Mouse (Mus musculus) forebrain, embryonic 14.5 days (tissue): ENCODE results near the gene Hacl1. TPM values are rescaled to one million over a fixed set of nuclear protein-coding genes. Genes with fewer than 3 reads are reported as not detected.

ENCODE experiments used
- ATAC-seq: fragments of 200-750 bp; cut with Nextera tagmentation; 2 replicates; pipeline ENCODE4 v1.8.0; 2017; ENCODE audit warnings: mild to moderate bottlenecking, moderate library complexity
- DNase-seq: peaks from one replicate; pipeline ENCODE4 v3.0.0-alpha.2; 2015; ENCODE audit warnings: low spot score
- H3K27ac ChIP-seq: fragments of 300-500 bp; sonication (generic); 2 replicates; pipeline ENCODE4 v1.5.1; 2014; ENCODE audit warnings: low read depth, mild to moderate bottlenecking, control low read depth, low read length, moderate library complexity
- H3K27me3 ChIP-seq: fragments of 300-500 bp; sonication (generic); replicated peaks from 2 replicates; pipeline ENCODE4 v1.6.1; 2014; ENCODE audit warnings: low read length, control low read depth, mixed read lengths; ENCODE audit not compliant: control insufficient read depth, insufficient read depth
- H3K36me3 ChIP-seq: fragments of 300-500 bp; sonication (generic); 2 replicates; pipeline ENCODE4 v1.6.1; 2014; ENCODE audit warnings: low read length, control low read depth; ENCODE audit not compliant: control insufficient read depth, insufficient read depth
- H3K4me1 ChIP-seq: fragments of 300-500 bp; sonication (generic); 2 replicates; pipeline ENCODE4 v1.6.1; 2014; ENCODE audit warnings: antibody characterized with exemption, low read length, control low read depth; ENCODE audit not compliant: control insufficient read depth, insufficient read depth
- H3K4me2 ChIP-seq: fragments of 300-500 bp; sonication (generic); 2 replicates; pipeline ENCODE4 v1.6.1; 2014; ENCODE audit warnings: mild to moderate bottlenecking, control low read depth, low read length
- H3K4me3 ChIP-seq: fragments of 300-500 bp; sonication (generic); 2 replicates; pipeline ENCODE4 v1.5.1; 2014; ENCODE audit warnings: low read depth, low read length, control low read depth
- H3K9ac ChIP-seq: fragments of 300-500 bp; sonication (generic); 2 replicates; pipeline ENCODE4 v1.6.1; 2014; ENCODE audit warnings: mild to moderate bottlenecking, low read length, control low read depth, moderate library complexity
- H3K9me3 ChIP-seq: fragments of 300-500 bp; sonication (generic); replicated peaks from 2 replicates; pipeline ENCODE4 v1.6.1; 2016; ENCODE audit warnings: low read length, control low read depth, mixed read lengths; ENCODE audit not compliant: control insufficient read depth
- WGBS: fragments of 180-500 bp; shearing (Covaris S2); extraction: QIAGEN DNeasy Blood & Tissue Kit; methylation state at CpG from one replicate; pipeline ENCODE4 v1.1.7; 2014; 5-methylcytosine and 5-hydroxymethylcytosine counted together
- polyA plus RNA-seq: library from polyadenylated mRNA; unstranded; fragments of >200 nt; fragmentation: Nextera tagmentation; extraction: Ambion mirVana; gene quantifications from 2 replicates; pipeline ENCODE4 v1.2.1, GENCODE M21; 2014

The Hacl1 gene
- polyA plus RNA-seq, 1 experiment from 2014 or later = 13.0 TPM

DNA sequence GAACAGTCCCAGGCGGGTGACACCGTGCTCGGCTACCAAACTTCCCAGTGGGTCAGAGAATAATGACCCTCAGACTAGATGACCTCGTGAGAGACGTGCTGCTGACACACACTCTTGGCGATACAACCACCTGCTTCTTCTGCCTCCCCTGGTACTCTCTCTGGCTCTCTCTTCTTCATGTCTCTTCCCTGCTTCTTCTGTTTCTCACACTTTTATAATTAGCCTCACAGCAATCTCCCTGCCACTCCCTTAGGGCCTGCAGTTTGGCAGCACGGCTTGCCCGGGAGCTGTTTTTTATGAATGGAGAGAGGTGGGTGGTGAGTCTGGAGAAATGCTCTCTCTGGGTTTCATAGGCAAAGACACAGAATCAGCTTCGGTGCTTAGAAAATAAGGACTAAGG, 65.2 kb downstream of the Hacl1 start:
- H3K36me3 ChIP-seq = no peaks in the 10 kb centered on the region
- no peak for DNase-seq
- no peak overlapping the region for H3K9ac ChIP-seq
- no peaks in the 10 kb centered on the region for H3K4me1 ChIP-seq
- H3K4me3 ChIP-seq = no peak overlapping the region
- no peaks in the 10 kb centered on the region for H3K9me3 ChIP-seq
- H3K27me3 ChIP-seq = no peaks in the 10 kb centered on the region
- ATAC-seq = no peak
- WGBS = 82% methylated on average over 9 of the region's 9 CpGs
- no peak overlapping the region for H3K27ac ChIP-seq
- no peak overlapping the region for H3K4me2 ChIP-seq

DNA sequence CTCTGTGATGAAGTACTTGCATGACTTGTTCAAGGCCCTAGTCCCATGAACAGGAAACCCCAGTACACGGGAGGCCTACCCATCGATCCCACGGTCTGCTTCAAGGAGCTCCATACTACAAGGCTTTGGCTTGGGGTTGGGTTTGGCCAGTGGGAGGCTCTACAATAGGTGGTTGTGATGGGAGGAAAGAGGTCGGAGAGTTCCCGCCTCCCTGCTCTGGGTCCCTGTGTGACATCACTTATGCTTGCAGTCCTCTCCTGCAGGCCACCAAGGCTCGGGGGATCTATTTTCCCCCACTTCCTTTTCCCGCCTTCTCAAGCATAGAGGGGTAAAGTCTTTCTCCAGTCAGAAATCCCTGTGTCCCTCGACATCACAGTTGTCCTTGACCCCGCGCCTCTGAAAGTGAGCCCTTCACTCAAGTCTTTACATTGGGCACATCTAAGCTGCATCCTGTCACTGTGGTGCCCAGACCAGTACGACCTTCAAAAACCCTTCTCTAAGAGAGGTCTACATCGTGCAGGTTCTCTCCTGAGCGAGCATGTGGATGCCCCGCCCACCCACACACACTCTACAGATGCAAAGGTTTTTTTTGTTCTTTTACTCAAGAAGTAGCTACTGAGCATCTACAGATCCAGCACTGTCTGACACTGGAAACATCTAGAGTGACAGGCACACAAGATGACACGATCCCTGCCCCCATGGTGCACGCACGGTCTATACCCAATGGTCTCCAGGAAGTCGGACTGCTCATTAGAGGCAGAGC, 66.0 kb downstream of the Hacl1 start:
- DNase-seq (no peak), ATAC-seq (no peak)
- Histone ChIP-seq H3K4me3 (no peak overlapping the region), H3K9ac (no peak overlapping the region), H3K9me3 (no peaks in the 10 kb centered on the region), H3K27me3 (no peaks in the 10 kb centered on the region), H3K4me1 (no peaks in the 10 kb centered on the region), H3K27ac (no peak overlapping the region), H3K4me2 (no peak overlapping the region), H3K36me3 (no peaks in the 10 kb centered on the region)
- WGBS = 93% methylated on average over 18 of the region's 18 CpGs

DNA sequence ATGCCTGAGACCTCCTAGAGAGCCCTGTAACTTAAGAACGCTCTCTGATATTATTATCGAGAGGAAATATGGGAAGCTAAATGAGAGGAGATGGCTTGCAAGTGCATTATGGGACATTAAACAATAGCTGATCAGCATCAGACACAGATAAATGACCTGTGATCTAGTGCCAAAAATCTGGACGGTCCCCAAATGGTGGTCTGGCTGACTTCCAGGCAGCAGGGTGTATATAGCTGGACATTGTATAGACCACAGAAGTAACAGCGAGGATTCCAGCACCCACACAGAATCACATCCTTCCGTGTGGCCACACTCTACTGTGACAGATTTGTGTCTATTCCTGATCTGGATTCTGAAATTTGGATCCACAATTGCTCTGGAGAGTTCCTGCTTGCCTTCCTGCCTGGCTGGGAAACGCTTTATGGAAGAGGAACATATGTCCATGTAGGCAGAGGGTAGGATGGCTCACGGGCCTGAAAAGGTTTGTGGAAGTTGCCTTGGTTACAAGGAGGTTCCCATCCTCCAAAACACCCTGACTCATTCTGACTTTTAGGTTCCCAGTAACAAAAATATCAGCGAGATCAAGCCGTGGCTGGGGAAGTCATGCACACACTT, 68.4 kb downstream of the Hacl1 start:
- ATAC-seq (no peak), DNase-seq (no peak)
- H3K4me3 ChIP-seq = no peak overlapping the region
- H3K4me1 ChIP-seq = no peaks in the 10 kb centered on the region
- no peak overlapping the region for H3K27ac ChIP-seq
- no peak overlapping the region for H3K9ac ChIP-seq
- WGBS = 85% methylated on average over 9 of the region's 9 CpGs
- H3K4me2 ChIP-seq = no peak overlapping the region
- H3K9me3 ChIP-seq = no peaks in the 10 kb centered on the region
- no peaks in the 10 kb centered on the region for H3K27me3 ChIP-seq
- no peaks in the 10 kb centered on the region for H3K36me3 ChIP-seq

DNA sequence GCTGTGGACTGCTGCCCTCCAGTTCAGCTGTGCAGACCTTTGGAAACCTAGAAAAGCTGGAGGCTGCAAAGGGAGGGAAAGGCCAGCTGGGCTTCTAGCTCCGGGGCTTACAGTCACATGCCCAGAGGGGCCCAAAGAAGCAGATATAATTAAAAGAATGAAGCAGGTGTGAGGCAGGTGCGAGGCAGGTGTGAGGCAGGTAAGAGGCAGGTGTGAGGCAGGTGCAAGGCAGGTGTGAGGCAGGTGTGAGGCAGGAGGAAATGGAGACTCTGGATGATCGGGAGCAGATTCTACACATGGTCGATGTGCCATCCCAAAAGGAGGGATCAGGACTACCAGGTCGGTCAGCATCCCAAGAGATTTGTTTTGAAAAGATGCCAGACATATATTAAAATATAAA, 69.7 kb downstream of the Hacl1 start:
- DNase-seq (no peak), ATAC-seq (no peak)
- Histone ChIP-seq H3K27me3 (no peaks in the 10 kb centered on the region), H3K4me2 (no peak overlapping the region), H3K36me3 (no peaks in the 10 kb centered on the region), H3K4me1 (no peaks in the 10 kb centered on the region), H3K4me3 (no peak overlapping the region), H3K9ac (no peak overlapping the region), H3K27ac (no peak overlapping the region), H3K9me3 (no peaks in the 10 kb centered on the region)
- WGBS = 88% methylated on average over 5 of the region's 5 CpGs

DNA sequence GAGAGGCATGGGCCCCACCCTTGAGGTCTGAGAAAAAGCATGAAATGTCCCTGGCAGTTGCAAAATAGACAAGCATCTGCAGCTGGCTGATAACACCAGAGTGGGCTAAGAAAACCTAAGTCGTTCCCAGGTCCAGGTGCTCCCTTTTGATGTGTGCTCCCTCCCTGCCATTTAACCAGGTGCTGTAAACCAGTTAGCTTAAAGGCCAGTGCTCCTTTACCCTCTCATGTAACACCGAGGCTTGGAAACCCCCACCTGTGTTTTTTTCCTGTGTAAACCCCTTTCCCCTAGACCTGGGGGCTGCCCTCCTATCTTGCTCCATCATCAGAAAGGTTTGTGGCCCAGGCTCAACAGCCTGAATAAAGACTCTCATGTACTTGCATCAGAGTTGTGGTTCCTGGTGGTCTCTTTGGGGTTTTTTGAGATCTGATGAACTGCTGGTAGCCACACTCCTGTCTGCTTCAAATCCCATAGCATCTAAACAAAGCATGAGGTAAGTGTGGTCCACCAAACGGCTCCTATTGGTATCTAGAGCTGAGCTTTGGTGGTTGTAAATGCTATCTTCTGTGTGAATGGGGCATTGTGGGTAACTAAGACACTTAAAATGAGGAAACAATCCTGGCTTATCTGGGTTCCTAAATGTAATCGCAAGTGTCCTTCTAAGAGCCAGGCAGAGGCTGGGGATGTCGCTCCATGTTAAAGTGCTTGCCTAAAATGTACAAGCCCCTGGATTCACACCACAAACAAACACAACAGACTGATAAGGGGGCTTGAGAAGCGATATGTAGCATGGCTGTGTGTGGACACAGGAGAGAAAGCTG, 70.7 kb downstream of the Hacl1 start:
- no peaks in the 10 kb centered on the region for H3K36me3 ChIP-seq
- H3K4me2 ChIP-seq = no peak overlapping the region
- no peak overlapping the region for H3K9ac ChIP-seq
- no peaks in the 10 kb centered on the region for H3K9me3 ChIP-seq
- 84% methylated on average over 6 of the region's 6 CpGs for WGBS
- H3K27me3 ChIP-seq = no peaks in the 10 kb centered on the region
- no peak overlapping the region for H3K4me3 ChIP-seq
- DNase-seq = no peak
- no peaks in the 10 kb centered on the region for H3K4me1 ChIP-seq
- no peak overlapping the region for H3K27ac ChIP-seq
- ATAC-seq = no peak

DNA sequence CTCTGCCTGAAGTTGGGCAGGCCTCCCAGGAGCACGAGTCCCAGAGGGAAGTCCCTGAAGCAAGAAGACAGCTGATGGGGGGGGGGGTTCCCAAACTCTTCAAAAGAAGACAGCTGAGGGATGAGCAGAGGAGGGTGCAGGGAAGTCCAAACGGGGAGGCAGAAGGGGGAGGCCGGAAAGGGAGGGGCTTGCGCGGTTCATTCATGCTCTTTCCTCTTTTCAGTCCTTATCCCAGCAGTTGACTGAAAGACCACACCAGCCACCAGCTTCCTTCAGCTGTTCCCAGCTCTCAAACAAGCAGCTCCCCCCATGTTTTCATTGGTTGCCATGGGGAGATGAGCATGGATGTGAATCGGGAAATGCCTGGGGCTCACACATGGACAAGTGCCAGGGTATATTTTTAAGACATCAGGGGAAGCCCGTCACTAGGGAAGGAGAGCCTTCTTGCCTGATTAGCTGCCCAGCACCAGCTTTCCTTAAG, 71.9 kb downstream of the Hacl1 start:
- Histone ChIP-seq H3K9me3 (no peaks in the 10 kb centered on the region), H3K4me2 (no peak overlapping the region), H3K9ac (no peak overlapping the region), H3K4me1 (no peaks in the 10 kb centered on the region), H3K4me3 (no peak overlapping the region), H3K27me3 (no peaks in the 10 kb centered on the region), H3K36me3 (no peaks in the 10 kb centered on the region), H3K27ac (no peak overlapping the region)
- 64% methylated on average over 7 of the region's 7 CpGs for WGBS
- ATAC-seq (no peak), DNase-seq (peak; percentile 60)

DNA sequence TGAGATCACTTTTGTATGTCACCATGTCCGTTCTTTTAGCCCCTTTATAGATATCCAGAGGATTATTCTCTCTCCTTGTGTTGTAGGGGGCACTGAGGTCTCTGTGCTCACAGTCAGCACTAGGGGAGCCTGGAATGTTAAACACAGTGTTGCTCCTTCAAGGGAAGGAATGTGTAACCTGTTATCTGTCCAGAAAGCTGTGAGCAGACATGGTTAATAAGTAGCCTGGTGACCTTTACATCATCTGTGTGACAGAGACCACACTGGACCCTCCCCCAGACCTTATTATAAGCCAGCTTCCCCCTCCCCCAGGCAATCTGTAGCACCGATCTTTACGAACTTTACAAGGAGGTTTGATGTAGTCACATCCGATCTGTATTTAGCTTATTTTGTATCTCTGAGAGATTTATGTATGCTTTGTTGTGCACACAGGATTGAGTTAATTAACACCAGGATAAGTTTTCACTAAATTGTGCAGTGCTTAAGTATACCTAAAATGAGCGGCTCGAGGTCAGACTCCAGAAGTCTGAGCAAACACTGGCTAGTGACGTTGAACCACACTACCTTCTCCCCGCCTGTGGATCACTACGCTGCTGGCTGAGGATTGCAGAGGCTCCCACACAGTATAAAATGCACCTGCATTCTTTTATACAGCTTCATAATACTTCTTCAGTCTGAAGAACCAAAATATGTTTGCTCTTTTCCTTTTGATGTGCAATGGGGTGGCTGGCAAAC, 75.4 kb downstream of the Hacl1 start:
- no peaks in the 10 kb centered on the region for H3K36me3 ChIP-seq
- 73% methylated on average over 9 of the region's 9 CpGs for whole genome bisulfite sequencing
- no peak overlapping the region for H3K9ac ChIP-seq
- DNase-seq (no peak), ATAC-seq (no peak)
- H3K4me2 ChIP-seq = no peak overlapping the region
- no peaks in the 10 kb centered on the region for H3K27me3 ChIP-seq
- H3K4me3 ChIP-seq = no peak overlapping the region
- H3K4me1 ChIP-seq = no peaks in the 10 kb centered on the region
- no peak overlapping the region for H3K27ac ChIP-seq
- no peaks in the 10 kb centered on the region for H3K9me3 ChIP-seq

DNA sequence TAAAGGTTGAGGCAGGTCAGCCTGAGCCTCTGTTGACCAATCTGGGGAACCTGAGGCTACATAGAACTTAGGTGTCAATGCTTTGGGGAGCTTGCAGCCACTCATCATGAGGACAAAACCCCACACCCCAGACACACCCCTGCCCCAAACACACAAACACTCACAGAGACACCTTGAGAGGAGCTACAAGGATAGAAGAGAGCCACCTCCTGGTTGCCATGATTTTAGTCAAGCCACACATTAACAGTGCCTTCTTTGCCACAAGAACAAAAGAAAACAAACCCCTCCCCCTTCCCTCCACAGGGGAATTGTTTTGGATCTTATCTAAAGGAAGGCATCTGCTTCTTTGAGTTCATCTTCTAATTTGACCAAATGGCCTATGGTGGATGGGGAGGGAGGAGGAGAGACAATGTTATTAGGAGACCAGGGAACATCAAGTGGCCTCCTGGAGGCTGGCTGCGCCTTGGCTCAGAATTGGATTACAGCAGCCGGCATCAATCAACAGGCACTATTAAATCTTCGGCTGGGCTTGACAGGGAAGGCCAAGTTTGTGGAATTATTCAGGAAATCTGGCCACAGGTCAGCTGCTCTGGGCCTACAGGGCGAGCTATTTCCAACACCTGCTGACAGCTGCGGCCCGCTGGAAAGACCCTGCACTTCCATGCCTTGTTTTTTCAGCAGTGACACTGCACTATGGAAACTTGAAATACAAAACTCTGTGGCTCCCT, 76.5 kb downstream of the Hacl1 start:
- Histone ChIP-seq H3K4me2 (no peak overlapping the region), H3K27me3 (no peaks in the 10 kb centered on the region), H3K27ac (no peak overlapping the region), H3K36me3 (no peaks in the 10 kb centered on the region), H3K4me1 (no peaks in the 10 kb centered on the region), H3K4me3 (no peak overlapping the region), H3K9me3 (no peaks in the 10 kb centered on the region), H3K9ac (no peak overlapping the region)
- WGBS = 37% methylated on average over 6 of the region's 6 CpGs
- ATAC-seq (no peak), DNase-seq (no peak)
